ENCODE assay signal across 16 mouse cellular contexts in genomic region chr17:85728071-85728718, GRCm38 (mm10). TPM values are rescaled to one million over a fixed set of nuclear protein-coding genes. Genes with fewer than 3 reads are reported as not detected.
A peak's percentile ranks its signal among the peaks of the same experiment; 100 is the strongest.
DNase-seq lines count a peak whose midpoint lies in the region; ATAC-seq lines count a peak whose summit lies in the region.
"Had no signal": no experiment of that assay in that cellular context is flagged by ENCODE, and none has a peak within 500 bp of the region (broad histone marks: within the 10 kb centered on the region; RNA-seq: fewer than 3 reads in every experiment).

No protein-coding gene starts in this region.

- H3K27me3 ChIP-seq in heart, embryonic 15.5 days, result no peaks in the 10 kb centered on the region
- H3K27me3 ChIP-seq: limb, embryonic 13.5 days had no signal

- intact Hi-C loops in left cerebral cortex, postnatal 4 days (cut with DNase I), result no loop called here

- H3K9me3 ChIP-seq in heart, embryonic 15.5 days (replicated peaks), result no peaks in the 10 kb centered on the region
- H3K9me3 ChIP-seq: forebrain, embryonic 10.5 days; limb, embryonic 13.5 days had no signal

- no peaks in the 10 kb centered on the region for H3K36me3 ChIP-seq in heart, embryonic 15.5 days
- H3K36me3 ChIP-seq: forebrain, embryonic 10.5 days; limb, embryonic 13.5 days had no signal

- 82% methylated on average over 5 of the region's 5 CpGs for WGBS in heart, embryonic 15.5 days

- H3K4me2 ChIP-seq in heart, embryonic 15.5 days, result no peak overlapping the region
- H3K4me2 ChIP-seq: limb, embryonic 13.5 days had no signal

- H3K4me1 ChIP-seq in heart, embryonic 15.5 days (replicated peaks), result peaks cover 4% of the 10 kb centered on the region
- H3K4me1 ChIP-seq: forebrain, embryonic 10.5 days; limb, embryonic 13.5 days had no signal

- H3K27ac ChIP-seq in heart, embryonic 15.5 days, result 0 out of 2 replicates have a peak overlapping the region, but pooled peaks have one; percentile 20
- H3K27ac ChIP-seq: forebrain, embryonic 10.5 days; limb, embryonic 13.5 days had no signal

- DNase-seq in cerebellum, postnatal 10 days, result peak; percentile 76 to 89
- DNase-seq in cerebellum, adult 9-10 months, result no peak
- DNase-seq in left cerebral cortex, postnatal 4 days, result peak; percentile 76
- no peak for DNase-seq in left cerebral cortex, adult 18-20 months (ENCODE audit: low spot score in 2 of 2)
- DNase-seq in embryo, embryonic 10 days (ENCODE audit: low spot score), result no peak
- DNase-seq in left cerebral cortex, adult 8-10 months (ENCODE audit: low spot score in 2 of 2), result no peak
- DNase-seq: cerebellum, adult 11 months; lung, adult 18-20 months had no signal

- no peak overlapping the region for H3K9ac ChIP-seq in heart, embryonic 15.5 days
- H3K9ac ChIP-seq: limb, embryonic 13.5 days had no signal

- no peak overlapping the region for H3K4me3 ChIP-seq in heart, embryonic 15.5 days
- H3K4me3 ChIP-seq: forebrain, embryonic 10.5 days; limb, embryonic 13.5 days had no signal

- ATAC-seq in heart, embryonic 15.5 days (replicated peaks; ENCODE audit: insufficient number of reproducible peaks, insufficient read depth, low FRiP score, low read depth), result no peak
- 0 out of 2 replicates have a peak, but pooled peaks have one; percentile 8 for ATAC-seq in megakaryocyte-erythroid progenitor cell, adult 5-6 weeks (replicated peaks; ENCODE audit: low FRiP score, low TSS enrichment, poor library complexity, severe bottlenecking)
- ATAC-seq: activated CD4-positive, CD25-positive, alpha-beta regulatory T cell, adult 4 months; intestine, postnatal 0 days had no signal

RNA-seq across cellular contexts. Expression of gene Six2, which starts 40.1 kb away (rescaled TPM):
- total RNA-seq in left cerebral cortex, postnatal 4 days (2021), result 1 to 10 TPM; 1.4 to 1.8 TPM
- under 1 TPM; 0.87 to 0.93 TPM for total RNA-seq in left cerebral cortex, adult 18-20 months (2021)
- 0.21 and 2.2 TPM in 2 replicates for polyA plus RNA-seq in heart, embryonic 15.5 days (2015; fragmentation: Nextera tagmentation; extraction: Ambion mirVana)
- 0.27 TPM in 1 of 2 replicates, not detected in the other for total RNA-seq in megakaryocyte-erythroid progenitor cell, adult 5-6 weeks (2014; fragmentation: Nextera tagmentation)
- total RNA-seq in megakaryocyte-erythroid progenitor cell, adult 5-6 weeks (2017), result not detected in 2 replicates
- total RNA-seq in left cerebral cortex, adult 8-10 months (2022), result under 1 TPM; 0.63 to 0.98 (median 0.76) TPM
- total RNA-seq: megakaryocyte, adult 5-6 weeks had no signal
- polyA plus RNA-seq: activated CD4-positive, CD25-positive, alpha-beta regulatory T cell, adult 4 months; large intestine, adult 2 months had no signal

Comparison
In these comparisons a context has a peak if more than half of its experiments do, and no peak if none do; other contexts are left out.
1. DNase-seq: peak in cerebellum, postnatal 10 days (2 of 2) and left cerebral cortex, postnatal 4 days (single experiment); none in cerebellum, adult 9-10 months (single experiment), left cerebral cortex, adult 18-20 months (0 of 2), embryo, embryonic 10 days (single experiment) and left cerebral cortex, adult 8-10 months (0 of 2).